Mouse (Mus musculus) kidney, embryonic 14.5 days (tissue): ENCODE data around the gene Epn1. TPM values are rescaled to one million over a fixed set of nuclear protein-coding genes. Genes with fewer than 3 reads are reported as not detected.

Experiments used
- ATAC-seq: fragments of 200-750 bp; cut with Nextera tagmentation; 2 replicates; pipeline ENCODE4 v1.8.0; 2017; ENCODE audit warnings: moderate number of reproducible peaks, mild to moderate bottlenecking, moderate TSS enrichment, moderate library complexity; ENCODE audit not compliant: low FRiP score, low TSS enrichment
- H3K27ac ChIP-seq: fragments of 300-500 bp; sonication (generic); 2 replicates; pipeline ENCODE4 v1.5.1; 2014; ENCODE audit warnings: low read depth, mild to moderate bottlenecking, low read length, moderate library complexity, mixed read lengths
- H3K27me3 ChIP-seq: fragments of 300-500 bp; sonication (generic); 2 replicates; pipeline ENCODE4 v1.6.1; 2014; ENCODE audit warnings: mild to moderate bottlenecking, low read length; ENCODE audit not compliant: control insufficient read depth, insufficient read depth
- H3K36me3 ChIP-seq: fragments of 300-500 bp; sonication (generic); 2 replicates; pipeline ENCODE4 v1.6.1; 2014; ENCODE audit warnings: low read length, mixed read lengths; ENCODE audit not compliant: control insufficient read depth, insufficient read depth
- H3K4me1 ChIP-seq: fragments of 300-500 bp; sonication (generic); 2 replicates; pipeline ENCODE4 v1.6.1; 2014; ENCODE audit warnings: low read length, mixed read lengths; ENCODE audit not compliant: control insufficient read depth, insufficient read depth
- H3K4me2 ChIP-seq: fragments of 300-500 bp; sonication (generic); replicated peaks from 2 replicates; pipeline ENCODE4 v1.6.1; 2014; ENCODE audit warnings: low read depth, mild to moderate bottlenecking, low read length
- H3K4me3 ChIP-seq: fragments of 300-500 bp; sonication (generic); 2 replicates; pipeline ENCODE4 v1.5.1; 2014; ENCODE audit warnings: mild to moderate bottlenecking, low read length
- H3K9ac ChIP-seq: fragments of 300-500 bp; sonication (generic); 2 replicates; pipeline ENCODE4 v1.6.1; 2014; ENCODE audit warnings: low read depth, mild to moderate bottlenecking, low read length, moderate library complexity
- H3K9me3 ChIP-seq: fragments of 300-500 bp; sonication (generic); 2 replicates; pipeline ENCODE4 v1.6.1; 2016; ENCODE audit warnings: low read length; ENCODE audit not compliant: control insufficient read depth
- WGBS: fragments of 180-500 bp; shearing (Covaris S2); extraction: QIAGEN DNeasy Blood & Tissue Kit; methylation state at CpG from one replicate; pipeline ENCODE4 v1.1.7; 2014; 5-methylcytosine and 5-hydroxymethylcytosine counted together
- polyA plus RNA-seq: library from polyadenylated mRNA; unstranded; fragments of >200 nt; fragmentation: Nextera tagmentation; extraction: Ambion mirVana; gene quantifications from 2 replicates; pipeline ENCODE4 v1.2.1, GENCODE M21; 2014

Gene Epn1
- polyA plus RNA-seq, 1 experiment from 2014 or later, result 63.8 TPM

DNA sequence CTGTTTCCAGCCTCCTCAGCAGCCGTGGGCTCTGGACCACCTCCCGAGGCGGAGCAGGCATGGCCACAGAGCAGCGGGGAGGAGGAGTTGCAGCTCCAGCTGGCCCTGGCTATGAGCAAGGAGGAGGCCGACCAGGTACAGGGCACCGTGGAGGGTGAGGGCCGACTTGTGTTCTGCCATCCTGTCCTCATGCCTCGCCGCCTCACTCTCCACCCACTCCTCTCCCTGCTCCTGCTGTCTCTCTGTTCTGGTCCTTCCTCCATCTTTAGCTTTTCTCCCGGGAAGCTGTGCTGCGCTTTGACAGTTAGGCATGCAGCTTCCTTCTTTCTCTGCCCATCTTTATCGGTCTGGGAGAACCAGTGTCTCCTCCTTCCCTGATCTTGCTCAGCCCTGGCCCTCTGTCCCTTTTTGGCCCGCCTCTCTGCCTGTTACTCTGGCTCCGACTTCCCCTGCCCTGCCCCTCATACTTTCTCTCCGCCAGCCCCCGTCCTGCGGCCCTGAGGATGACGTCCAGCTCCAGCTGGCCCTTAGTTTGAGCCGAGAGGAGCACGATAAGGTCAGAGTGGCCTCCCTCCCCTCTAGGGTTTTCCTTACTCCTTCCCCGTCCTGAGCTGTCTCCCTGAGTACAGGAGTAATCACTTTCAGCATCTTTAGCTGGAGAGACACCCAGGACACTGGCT, 12.9 kb downstream of the Epn1 start:
- Histone ChIP-seq H3K4me2 (no peak overlapping the region), H3K4me1 (no peaks in the 10 kb centered on the region), H3K9ac (no peak overlapping the region), H3K27ac (no peak overlapping the region), H3K27me3 (no peaks in the 10 kb centered on the region), H3K4me3 (no peak overlapping the region), H3K9me3 (no peaks in the 10 kb centered on the region), H3K36me3 (peaks cover 78% of the 10 kb centered on the region)
- ATAC-seq, result no peak
- 83% methylated on average over 20 of the region's 21 CpGs for WGBS

- Histone ChIP-seq H3K4me2 (no peak overlapping the region), H3K27me3 (no peaks in the 10 kb centered on the region), H3K4me1 (no peaks in the 10 kb centered on the region), H3K9me3 (no peaks in the 10 kb centered on the region), H3K27ac (no peak overlapping the region), H3K4me3 (no peak overlapping the region), H3K36me3 (peaks cover 53% of the 10 kb centered on the region), H3K9ac (no peak overlapping the region)
- no peak for ATAC-seq
- 91% methylated on average over 5 of the region's 5 CpGs for WGBS
Observed at GRCm38 (mm10) chr7:5098769-5099168, 18.7 kb downstream of the Epn1 start.

DNA sequence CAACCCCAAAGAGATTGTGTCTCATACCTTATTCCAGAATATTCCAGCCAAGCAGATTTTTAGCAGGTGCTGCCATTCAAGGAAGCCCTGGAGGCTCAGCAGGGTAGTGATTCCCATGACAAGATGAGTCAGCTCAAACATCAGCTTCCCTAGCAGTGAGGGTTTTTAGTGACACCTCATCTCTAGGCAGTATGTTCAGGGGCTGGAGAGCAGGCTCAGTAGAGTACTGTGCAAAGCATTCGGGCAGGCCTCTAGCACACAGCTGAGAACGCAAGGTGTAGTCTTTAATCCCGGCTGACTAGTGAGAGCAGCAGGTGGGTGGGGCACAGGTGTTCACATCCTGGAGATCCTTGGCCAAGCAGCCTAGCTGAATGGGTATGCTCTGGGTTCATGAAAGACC, 19.8 kb downstream of the Epn1 start:
- Histone ChIP-seq H3K36me3 (peaks cover 43% of the 10 kb centered on the region), H3K27ac (no peak overlapping the region), H3K9me3 (no peaks in the 10 kb centered on the region), H3K27me3 (no peaks in the 10 kb centered on the region), H3K4me1 (no peaks in the 10 kb centered on the region), H3K4me3 (no peak overlapping the region), H3K4me2 (no peak overlapping the region), H3K9ac (no peak overlapping the region)
- no peak for ATAC-seq
- WGBS, result 91% methylated on average over 3 of the region's 3 CpGs

GRCm38 (mm10) chr7:5101066-5101663, 21.1 kb downstream of the Epn1 start:
- H3K9me3 ChIP-seq, result no peaks in the 10 kb centered on the region
- peaks cover 30% of the 10 kb centered on the region for H3K36me3 ChIP-seq
- no peak overlapping the region for H3K4me3 ChIP-seq
- H3K9ac ChIP-seq, result no peak overlapping the region
- H3K27me3 ChIP-seq, result no peaks in the 10 kb centered on the region
- no peaks in the 10 kb centered on the region for H3K4me1 ChIP-seq
- no peak overlapping the region for H3K27ac ChIP-seq
- H3K4me2 ChIP-seq, result no peak overlapping the region
- 89% methylated on average over 10 of the region's 10 CpGs for WGBS
- ATAC-seq, result no peak

DNA sequence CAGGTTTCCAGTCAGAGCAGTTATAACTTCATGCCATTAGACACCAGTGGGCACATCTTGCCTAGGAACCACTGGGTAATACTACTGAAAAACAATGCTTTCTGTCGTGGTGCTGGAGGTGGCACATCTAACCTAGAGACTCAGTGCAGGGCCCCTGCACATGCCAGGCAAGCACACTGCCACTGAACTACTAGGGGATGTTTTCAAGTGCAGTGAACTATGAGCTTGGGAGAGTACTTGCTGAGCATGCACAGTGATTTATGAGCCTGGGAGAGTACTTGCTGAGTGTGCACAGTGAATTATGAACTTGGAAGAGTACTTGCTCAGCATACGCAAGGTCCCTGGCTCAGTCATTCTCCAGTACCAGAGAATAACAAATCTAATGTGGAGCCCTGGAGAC, 22.5 kb downstream of the Epn1 start:
- Histone ChIP-seq H3K27me3 (no peaks in the 10 kb centered on the region), H3K27ac (no peak overlapping the region), H3K4me2 (no peak overlapping the region), H3K9ac (no peak overlapping the region), H3K36me3 (peaks cover 17% of the 10 kb centered on the region), H3K4me3 (no peak overlapping the region), H3K9me3 (no peaks in the 10 kb centered on the region), H3K4me1 (no peaks in the 10 kb centered on the region)
- 88% methylated on average over 2 of the region's 2 CpGs for WGBS
- no peak for ATAC-seq

DNA sequence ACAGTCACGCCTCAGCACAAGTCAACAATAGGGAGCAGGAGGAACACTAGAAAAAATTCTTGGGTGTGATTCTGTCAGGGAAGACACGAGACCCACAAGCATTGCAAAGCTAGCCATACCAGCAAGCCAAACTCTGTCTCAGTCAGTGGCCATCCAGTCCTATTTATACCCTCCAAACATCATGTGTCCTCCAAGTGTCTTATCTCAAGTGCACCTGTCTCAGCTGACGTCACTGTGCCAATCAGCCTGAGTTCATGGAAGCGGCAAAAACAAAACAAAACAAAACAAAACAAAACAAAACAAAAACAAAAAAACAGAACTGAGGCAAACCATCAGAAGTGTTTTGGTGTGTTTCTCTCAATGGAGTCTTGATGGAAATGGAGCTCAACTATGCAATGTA, 28.2 kb downstream of the Epn1 start:
- Histone ChIP-seq H3K9ac (no peak overlapping the region), H3K4me3 (no peak overlapping the region), H3K27me3 (no peaks in the 10 kb centered on the region), H3K36me3 (no peaks in the 10 kb centered on the region), H3K9me3 (peaks cover 5% of the 10 kb centered on the region), H3K27ac (no peak overlapping the region), H3K4me2 (no peak overlapping the region), H3K4me1 (no peaks in the 10 kb centered on the region)
- 78% methylated on average over 4 of the region's 4 CpGs for WGBS
- ATAC-seq, result no peak

DNA sequence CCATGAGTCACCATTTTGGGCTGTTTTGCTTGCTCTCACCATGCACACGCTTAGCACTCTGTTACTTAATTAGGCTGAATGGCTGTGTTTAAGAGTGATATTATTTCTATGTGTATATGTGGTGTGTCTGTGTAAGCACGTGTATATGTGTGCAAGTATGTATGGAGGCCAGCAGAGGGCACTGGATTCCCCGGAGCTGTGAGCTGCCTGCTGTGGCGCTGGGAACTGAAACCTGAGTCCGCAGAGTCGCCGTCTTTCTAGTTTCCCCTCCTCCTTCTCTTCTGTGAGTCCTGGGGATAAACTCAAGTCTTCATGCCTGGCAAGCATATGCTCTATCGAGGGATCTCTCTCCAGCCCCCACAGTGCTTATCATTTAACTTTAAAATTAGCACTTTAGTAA, 29.3 kb downstream of the Epn1 start:
- H3K27me3 ChIP-seq, result no peaks in the 10 kb centered on the region
- H3K9ac ChIP-seq, result no peak overlapping the region
- H3K27ac ChIP-seq, result no peak overlapping the region
- H3K4me3 ChIP-seq, result no peak overlapping the region
- H3K9me3 ChIP-seq, result peaks cover 5% of the 10 kb centered on the region
- no peak for ATAC-seq
- 83% methylated on average over 8 of the region's 8 CpGs for WGBS
- no peaks in the 10 kb centered on the region for H3K36me3 ChIP-seq
- no peaks in the 10 kb centered on the region for H3K4me1 ChIP-seq
- H3K4me2 ChIP-seq, result no peak overlapping the region

DNA sequence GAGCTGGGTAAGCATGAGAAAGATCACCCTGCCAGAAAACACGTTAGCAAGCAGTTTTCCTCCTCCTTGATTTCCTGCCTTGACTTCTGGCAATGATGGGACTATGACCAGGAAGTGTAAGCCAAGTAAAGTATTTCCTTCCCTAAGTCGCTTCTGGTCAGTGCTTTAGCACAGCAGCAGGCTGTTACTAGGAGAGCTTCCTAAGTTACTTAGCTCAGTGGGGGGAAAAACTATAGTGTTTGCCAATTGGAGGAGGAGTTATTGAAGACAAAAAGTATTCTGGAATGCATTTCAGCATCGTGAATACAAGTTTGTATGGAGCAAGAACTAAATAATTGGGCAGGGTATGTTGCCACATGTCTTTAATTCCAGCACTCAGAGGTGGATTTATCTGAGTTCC, 32.7 kb downstream of the Epn1 start:
- ATAC-seq, result no peak
- Histone ChIP-seq H3K9me3 (peaks cover 5% of the 10 kb centered on the region), H3K36me3 (no peaks in the 10 kb centered on the region), H3K27ac (no peak overlapping the region), H3K4me1 (no peaks in the 10 kb centered on the region), H3K27me3 (no peaks in the 10 kb centered on the region), H3K4me2 (no peak overlapping the region), H3K9ac (no peak overlapping the region), H3K4me3 (no peak overlapping the region)
- WGBS, result 33% methylated on average over 3 of the region's 3 CpGs

DNA sequence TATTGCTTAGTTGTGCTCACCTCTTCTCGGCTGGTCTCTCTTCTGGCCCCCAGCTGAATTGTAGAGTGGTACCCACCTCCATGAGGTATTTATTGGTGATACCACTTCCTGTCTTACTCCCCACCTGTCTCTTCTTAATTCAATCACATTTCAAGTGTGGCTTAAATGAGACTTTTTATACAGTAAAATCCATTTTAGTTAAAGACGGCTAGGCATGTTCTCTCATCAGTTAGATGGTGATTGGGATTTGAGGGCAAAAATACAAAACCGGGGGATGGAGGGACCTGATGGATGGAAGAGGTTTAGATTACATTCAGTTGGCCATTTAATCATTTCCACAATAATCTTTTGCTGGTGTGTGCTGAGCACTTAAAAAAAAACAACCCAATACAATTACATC, 36.8 kb downstream of the Epn1 start, which contains the start of gene Rfpl4:
Gene Rfpl4 (minus strand): TSS at position 101 of the 400 bp plus-strand sequence.
- H3K4me2 ChIP-seq, result no peak within 1 kb of the TSS
- no peak for ATAC-seq
- H3K4me3 ChIP-seq, result no peak within 1 kb of the TSS
- H3K9me3 ChIP-seq, result no peaks in the 10 kb centered on the region
- H3K27me3 ChIP-seq, result no peaks in the 10 kb centered on the region
- H3K9ac ChIP-seq, result no peak within 1 kb of the TSS
- H3K4me1 ChIP-seq, result no peaks in the 10 kb centered on the region
- 92% methylated on average over 3 of the region's 3 CpGs for WGBS
- no peak within 1 kb of the TSS for H3K27ac ChIP-seq
- no peaks in the 10 kb centered on the region for H3K36me3 ChIP-seq
